Mouse (Mus musculus): ENCODE data around the gene Trex2.

GRCm38 (mm10) chrX:73468752-73469151 lies 33.6 kb upstream of the Trex2 start:
- TF ChIP-seq CTCF (IDR thresholded peaks at IDR 0.05; ENCODE audit: control insufficient read depth, insufficient read depth, insufficient replicate concordance, low read depth, low read length) (no peak), POLR2A (IDR thresholded peaks at IDR 0.05; ENCODE audit: control insufficient read depth, low read depth, low read length) (no peak)
